Mouse (Mus musculus) erythroblast, adult 5-6 weeks (primary cell): ENCODE data around the gene Gm21094. TPM values are rescaled to one million over a fixed set of nuclear protein-coding genes. Genes with fewer than 3 reads are reported as not detected.
"Not testable (repeated sequence)": the region's sequence is repeated elsewhere in the genome, so short reads cannot be mapped to it uniquely, and the experiment has no call there.

Source experiments
- ATAC-seq: replicated peaks from 2 replicates; pipeline ENCODE4 v1.8.0; 2016; ENCODE audit warnings: moderate number of reproducible peaks, mild to moderate bottlenecking, moderate TSS enrichment, inconsistent platforms; ENCODE audit not compliant: poor library complexity, low FRiP score, severe bottlenecking
- total RNA-seq, 2 experiments: library from RNA; stranded (forward) in 1 of 2; stranded (reverse) in 1 of 2; fragments of 150-400 nt in 1 of 2; fragments of 200-764, 138-1000 nt in 1 of 2; gene quantifications; 2 replicates each; pipeline versions ENCODE4 v1.2.3 to v1.2.4; 2015 to 2017; ENCODE audit warnings: low replicate concordance in 2 of 2

Gm21094 gene
- total RNA-seq (2015; ENCODE audit: low replicate concordance) (not detected in 2 replicates), total RNA-seq (2017; ENCODE audit: low replicate concordance) (not detected in 2 replicates)

- ATAC-seq: not testable (repeated sequence)
Observed at GRCm38 (mm10) chrY:32620343-32620742, at the start of gene Gm21094. Gene Gm21094 (minus strand): TSS chrY:32620443.
